Mouse (Mus musculus) spleen, postnatal 14 days (tissue): ENCODE measurements around the gene Col4a1.

Experiments
- DNase-seq, 2 experiments: peaks; one replicate each; pipeline ENCODE4 v3.0.0; 2021 to 2022; ENCODE audit warnings: low spot score in 2 of 2

Gene Col4a1

GRCm38 (mm10) chr8:11298531-11299316, 13.9 kb downstream of the Col4a1 start:
- no peak for DNase-seq

GRCm38 (mm10) chr8:11297141-11297838, 15.3 kb downstream of the Col4a1 start:
- DNase-seq: no peak

- no peak for DNase-seq
These were observed 16.2 kb downstream of the Col4a1 start for GRCm38 (mm10) chr8:11296282-11296943.

GRCm38 (mm10) chr8:11292611-11293010, 20.0 kb downstream of the Col4a1 start:
- no peak for DNase-seq

GRCm38 (mm10) chr8:11290533-11290932, 22.1 kb downstream of the Col4a1 start:
- DNase-seq: no peak

- DNase-seq: no peak
These were observed 24.3 kb downstream of the Col4a1 start for GRCm38 (mm10) chr8:11288286-11288685.

GRCm38 (mm10) chr8:11287139-11287538, 25.5 kb downstream of the Col4a1 start:
- DNase-seq: no peak

GRCm38 (mm10) chr8:11285437-11285836, 27.2 kb downstream of the Col4a1 start:
- no peak for DNase-seq

GRCm38 (mm10) chr8:11283217-11283616, 29.4 kb downstream of the Col4a1 start:
- DNase-seq: no peak

GRCm38 (mm10) chr8:11282696-11283095, 29.9 kb downstream of the Col4a1 start:
- no peak for DNase-seq

- no peak for DNase-seq
These were observed 30.5 kb downstream of the Col4a1 start for GRCm38 (mm10) chr8:11282139-11282538.

GRCm38 (mm10) chr8:11280721-11281268, 31.8 kb downstream of the Col4a1 start:
- DNase-seq: no peak

GRCm38 (mm10) chr8:11279296-11279826, 33.3 kb downstream of the Col4a1 start:
- no peak for DNase-seq

GRCm38 (mm10) chr8:11278101-11278611, 34.5 kb downstream of the Col4a1 start:
- no peak for DNase-seq

GRCm38 (mm10) chr8:11277602-11278051, 35.0 kb downstream of the Col4a1 start:
- DNase-seq: no peak

- no peak for DNase-seq
These were observed 36.3 kb downstream of the Col4a1 start for GRCm38 (mm10) chr8:11276286-11276685.

GRCm38 (mm10) chr8:11274415-11274814, 38.2 kb downstream of the Col4a1 start:
- DNase-seq: no peak

- no peak for DNase-seq
These were observed 39.0 kb downstream of the Col4a1 start for GRCm38 (mm10) chr8:11273506-11274158.

- DNase-seq: no peak
These were observed 40.4 kb downstream of the Col4a1 start for GRCm38 (mm10) chr8:11272205-11272604.

GRCm38 (mm10) chr8:11270826-11271225, 41.8 kb downstream of the Col4a1 start:
- no peak for DNase-seq

GRCm38 (mm10) chr8:11268753-11269152, 43.9 kb downstream of the Col4a1 start:
- DNase-seq: no peak
